Mouse (Mus musculus) forebrain, embryonic 14.5 days (tissue): Measurements from ENCODE around the gene Mn1. TPM values are rescaled to one million over a fixed set of nuclear protein-coding genes. Genes with fewer than 3 reads are reported as not detected.

ENCODE experiments used
- ATAC-seq: fragments of 200-750 bp; cut with Nextera tagmentation; 2 replicates; pipeline ENCODE4 v1.8.0; 2017; ENCODE audit warnings: mild to moderate bottlenecking, moderate library complexity
- DNase-seq: peaks from one replicate; pipeline ENCODE4 v3.0.0-alpha.2; 2015; ENCODE audit warnings: low spot score
- H3K27ac ChIP-seq: fragments of 300-500 bp; sonication (generic); 2 replicates; pipeline ENCODE4 v1.5.1; 2014; ENCODE audit warnings: low read depth, mild to moderate bottlenecking, control low read depth, low read length, moderate library complexity
- H3K27me3 ChIP-seq: fragments of 300-500 bp; sonication (generic); replicated peaks from 2 replicates; pipeline ENCODE4 v1.6.1; 2014; ENCODE audit warnings: low read length, control low read depth, mixed read lengths; ENCODE audit not compliant: control insufficient read depth, insufficient read depth
- H3K36me3 ChIP-seq: fragments of 300-500 bp; sonication (generic); 2 replicates; pipeline ENCODE4 v1.6.1; 2014; ENCODE audit warnings: low read length, control low read depth; ENCODE audit not compliant: control insufficient read depth, insufficient read depth
- H3K4me1 ChIP-seq: fragments of 300-500 bp; sonication (generic); 2 replicates; pipeline ENCODE4 v1.6.1; 2014; ENCODE audit warnings: antibody characterized with exemption, low read length, control low read depth; ENCODE audit not compliant: control insufficient read depth, insufficient read depth
- H3K4me2 ChIP-seq: fragments of 300-500 bp; sonication (generic); 2 replicates; pipeline ENCODE4 v1.6.1; 2014; ENCODE audit warnings: mild to moderate bottlenecking, control low read depth, low read length
- H3K4me3 ChIP-seq: fragments of 300-500 bp; sonication (generic); 2 replicates; pipeline ENCODE4 v1.5.1; 2014; ENCODE audit warnings: low read depth, low read length, control low read depth
- H3K9ac ChIP-seq: fragments of 300-500 bp; sonication (generic); 2 replicates; pipeline ENCODE4 v1.6.1; 2014; ENCODE audit warnings: mild to moderate bottlenecking, low read length, control low read depth, moderate library complexity
- H3K9me3 ChIP-seq: fragments of 300-500 bp; sonication (generic); replicated peaks from 2 replicates; pipeline ENCODE4 v1.6.1; 2016; ENCODE audit warnings: low read length, control low read depth, mixed read lengths; ENCODE audit not compliant: control insufficient read depth
- WGBS: fragments of 180-500 bp; shearing (Covaris S2); extraction: QIAGEN DNeasy Blood & Tissue Kit; methylation state at CpG from one replicate; pipeline ENCODE4 v1.1.7; 2014; 5-methylcytosine and 5-hydroxymethylcytosine counted together
- polyA plus RNA-seq: library from polyadenylated mRNA; unstranded; fragments of >200 nt; fragmentation: Nextera tagmentation; extraction: Ambion mirVana; gene quantifications from 2 replicates; pipeline ENCODE4 v1.2.1, GENCODE M21; 2014

Gene Mn1
- polyA plus RNA-seq: 57.2 and 71.2 TPM in 2 replicates

GRCm38 (mm10) chr5:111416591-111417374 is at the start of gene Mn1:
TSS of gene Mn1 (plus strand) at chr5:111417362.
- Histone ChIP-seq H3K4me2 (peak within 1 kb of the TSS; percentile 96), H3K4me3 (peak within 1 kb of the TSS; percentile 99), H3K4me1 (peaks cover 16% of the 10 kb centered on the region), H3K27me3 (no peaks in the 10 kb centered on the region), H3K36me3 (peaks cover 36% of the 10 kb centered on the region), H3K9ac (peak within 1 kb of the TSS; percentile 100), H3K9me3 (no peaks in the 10 kb centered on the region), H3K27ac (peak within 1 kb of the TSS; percentile 99)
- under 1% methylated on average over 75 of the region's 88 CpGs for WGBS
- ATAC-seq: peak; percentile 94
- peak; percentile 98 for DNase-seq

DNA sequence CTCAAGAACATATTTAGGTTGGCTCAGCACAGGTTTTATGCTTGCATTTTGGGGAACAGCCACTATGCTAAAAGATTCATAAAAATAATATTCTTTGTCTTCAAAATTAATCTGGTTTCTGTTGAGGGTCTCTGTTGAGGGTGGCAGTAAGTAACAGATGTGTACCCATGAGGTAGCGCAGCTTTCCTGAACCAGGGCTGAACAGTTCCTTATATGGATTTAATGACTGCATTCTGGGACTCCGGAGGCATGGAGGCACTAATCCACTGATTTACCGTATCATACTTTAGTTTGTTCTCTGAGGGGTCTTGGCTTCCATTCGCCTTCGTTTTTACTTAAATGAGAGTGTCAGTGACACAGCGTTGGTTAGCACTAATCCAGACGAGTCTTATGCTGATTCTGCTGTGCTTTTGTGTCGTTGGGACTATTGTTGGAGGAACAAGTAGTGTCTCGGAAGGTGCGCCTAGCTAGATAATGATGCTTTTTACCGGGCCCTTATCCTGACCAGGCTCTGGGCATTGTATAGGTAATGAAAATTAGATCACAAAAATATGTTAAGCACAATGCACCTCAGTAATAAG is 49.1 kb upstream of the Mn1 start:
- Histone ChIP-seq H3K4me1 (peaks cover 24% of the 10 kb centered on the region), H3K9ac (0 out of 2 replicates have a peak overlapping the region, but pooled peaks have one; percentile 7), H3K36me3 (peaks cover 28% of the 10 kb centered on the region), H3K4me3 (no peak overlapping the region), H3K4me2 (no peak overlapping the region), H3K27me3 (no peaks in the 10 kb centered on the region), H3K27ac (peak overlapping the region; percentile 78), H3K9me3 (no peaks in the 10 kb centered on the region)
- 28% methylated on average over 11 of the region's 11 CpGs for WGBS
- ATAC-seq: peak; percentile 35; the same call in 1 of the 2 replicates
- DNase-seq: peak; percentile 22

DNA sequence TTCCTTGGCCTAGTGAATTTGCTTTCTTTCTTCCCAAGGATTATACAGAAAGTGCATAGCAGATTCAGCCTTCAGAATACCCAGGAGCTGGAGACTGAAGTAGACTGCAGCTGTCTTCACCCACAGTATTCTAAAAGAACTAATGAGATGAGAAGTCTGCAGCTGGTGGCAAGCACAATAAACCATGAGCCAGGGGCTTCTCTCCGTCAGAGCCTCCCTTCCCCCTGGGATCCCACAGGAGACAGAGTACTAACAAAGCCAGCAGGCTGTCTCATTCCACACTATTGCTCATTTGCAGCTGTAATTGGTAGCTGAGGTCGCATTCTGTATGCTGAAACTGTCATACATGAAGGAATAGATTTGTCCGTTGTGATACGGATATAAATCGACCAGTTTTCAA is 48.6 kb upstream of the Mn1 start:
- Histone ChIP-seq H3K4me1 (peaks cover 24% of the 10 kb centered on the region), H3K9me3 (no peaks in the 10 kb centered on the region), H3K4me3 (no peak overlapping the region), H3K4me2 (no peak overlapping the region), H3K36me3 (peaks cover 34% of the 10 kb centered on the region), H3K9ac (peak overlapping the region; percentile 7; the same call in 1 of the 2 replicates), H3K27ac (peak overlapping the region; percentile 78), H3K27me3 (no peaks in the 10 kb centered on the region)
- WGBS: 42% methylated on average over 5 of the region's 5 CpGs
- peak; percentile 83 for ATAC-seq
- peak; percentile 90 for DNase-seq

- no peak overlapping the region for H3K4me3 ChIP-seq
- H3K27me3 ChIP-seq: no peaks in the 10 kb centered on the region
- DNase-seq: no peak
- H3K4me2 ChIP-seq: no peak overlapping the region
- no peaks in the 10 kb centered on the region for H3K9me3 ChIP-seq
- H3K36me3 ChIP-seq: peaks cover 91% of the 10 kb centered on the region
- WGBS: 93% methylated on average over 4 of the region's 4 CpGs
- no peak for ATAC-seq
- H3K27ac ChIP-seq: no peak overlapping the region
- no peaks in the 10 kb centered on the region for H3K4me1 ChIP-seq
- H3K9ac ChIP-seq: no peak overlapping the region
These were observed 41.5 kb upstream of the Mn1 start for GRCm38 (mm10) chr5:111375616-111376015.

- Histone ChIP-seq H3K9ac (no peak overlapping the region), H3K4me1 (no peaks in the 10 kb centered on the region), H3K27ac (no peak overlapping the region), H3K4me3 (no peak overlapping the region), H3K9me3 (no peaks in the 10 kb centered on the region), H3K27me3 (no peaks in the 10 kb centered on the region), H3K4me2 (no peak overlapping the region), H3K36me3 (peaks cover 90% of the 10 kb centered on the region)
- no peak for DNase-seq
- 92% methylated on average over 24 of the region's 24 CpGs for WGBS
- no peak for ATAC-seq
These were observed 40.7 kb upstream of the Mn1 start for GRCm38 (mm10) chr5:111376276-111377020.

DNA sequence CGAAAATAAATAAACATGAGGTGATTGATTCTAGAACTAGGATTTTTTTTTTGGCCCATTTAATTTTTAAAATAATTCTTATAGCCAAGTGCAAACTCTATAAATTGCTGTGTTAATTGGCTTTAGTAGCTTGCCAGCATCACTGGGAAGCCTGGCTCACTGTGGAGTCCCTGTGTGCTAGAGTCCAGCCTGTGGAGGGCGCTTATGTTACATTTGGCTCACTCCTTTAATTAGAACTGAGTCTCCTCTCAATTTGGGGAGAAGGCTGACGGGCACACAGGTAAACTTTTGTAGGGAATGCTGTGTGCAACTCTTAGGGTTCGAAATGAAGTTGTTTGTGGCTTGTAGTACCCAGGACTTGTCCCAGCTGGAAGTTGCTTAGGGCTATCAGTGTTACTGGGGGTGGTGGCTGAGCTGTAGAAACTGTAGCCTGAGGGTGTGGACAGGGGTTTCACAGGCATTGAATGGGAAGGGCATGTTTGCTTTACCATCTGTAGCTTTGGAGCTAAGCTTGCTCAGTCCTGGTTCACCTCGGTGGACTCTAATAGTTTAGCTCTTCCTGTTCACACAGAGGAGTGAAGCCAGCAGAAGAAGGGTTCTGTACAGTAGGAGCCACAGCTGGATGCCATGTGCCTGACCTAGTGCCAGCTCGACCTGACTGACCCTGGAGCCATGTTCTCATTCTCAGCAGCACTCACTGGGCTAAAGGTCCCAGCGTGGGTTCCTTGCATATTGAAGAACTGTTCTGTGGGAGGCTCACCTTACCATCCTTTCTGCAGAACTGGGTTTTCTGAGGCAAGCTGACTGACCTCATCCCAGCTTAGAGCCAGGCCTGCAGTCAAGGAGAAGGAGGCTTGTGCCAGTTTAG is 38.8 kb upstream of the Mn1 start:
- WGBS: 71% methylated on average over 7 of the region's 7 CpGs
- ATAC-seq: no peak
- H3K36me3 ChIP-seq: peaks cover 84% of the 10 kb centered on the region
- no peaks in the 10 kb centered on the region for H3K9me3 ChIP-seq
- peak; percentile 61 for DNase-seq
- H3K4me1 ChIP-seq: no peaks in the 10 kb centered on the region
- no peak overlapping the region for H3K4me3 ChIP-seq
- H3K4me2 ChIP-seq: no peak overlapping the region
- H3K27me3 ChIP-seq: no peaks in the 10 kb centered on the region
- no peak overlapping the region for H3K27ac ChIP-seq
- no peak overlapping the region for H3K9ac ChIP-seq

DNA sequence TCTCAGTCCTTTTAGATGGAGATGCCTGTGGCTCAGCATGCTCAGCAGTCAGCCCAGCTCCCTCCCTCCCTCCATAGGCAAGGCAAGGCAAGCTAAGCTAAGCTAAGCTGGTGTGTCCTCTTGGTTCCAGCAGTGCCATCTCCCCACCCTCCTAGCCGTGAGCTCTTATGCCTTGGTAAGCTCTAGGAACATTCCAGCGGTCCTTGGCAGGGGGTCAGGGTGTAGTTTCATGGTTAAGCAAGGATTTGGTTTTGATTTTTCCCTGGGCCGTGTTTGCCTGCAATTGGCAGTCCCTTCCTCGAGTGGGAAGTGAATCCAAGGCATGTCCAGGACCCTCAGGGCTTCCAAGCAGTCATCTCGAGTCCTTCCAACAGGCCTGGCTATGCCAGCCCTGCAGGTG is 33.8 kb upstream of the Mn1 start:
- H3K4me1 ChIP-seq: no peaks in the 10 kb centered on the region
- H3K27me3 ChIP-seq: no peaks in the 10 kb centered on the region
- ATAC-seq (no peak), DNase-seq (no peak)
- no peak overlapping the region for H3K9ac ChIP-seq
- peaks cover 93% of the 10 kb centered on the region for H3K36me3 ChIP-seq
- 81% methylated on average over 5 of the region's 5 CpGs for WGBS
- no peaks in the 10 kb centered on the region for H3K9me3 ChIP-seq
- no peak overlapping the region for H3K4me2 ChIP-seq
- no peak overlapping the region for H3K27ac ChIP-seq
- no peak overlapping the region for H3K4me3 ChIP-seq

- H3K36me3 ChIP-seq: peaks cover 36% of the 10 kb centered on the region
- no peaks in the 10 kb centered on the region for H3K27me3 ChIP-seq
- no peaks in the 10 kb centered on the region for H3K9me3 ChIP-seq
- no peak overlapping the region for H3K4me3 ChIP-seq
- H3K9ac ChIP-seq: no peak overlapping the region
- ATAC-seq: no peak
- DNase-seq: no peak
- WGBS: 79% methylated on average over 10 of the region's 10 CpGs
- no peak overlapping the region for H3K27ac ChIP-seq
- H3K4me1 ChIP-seq: peaks cover 31% of the 10 kb centered on the region
- no peak overlapping the region for H3K4me2 ChIP-seq
These were observed 26.3 kb upstream of the Mn1 start for GRCm38 (mm10) chr5:111390911-111391310.
